Mouse (Mus musculus) large intestine, adult 2 months (tissue): ENCODE measurements around the gene Krtcap2. TPM values are rescaled to one million over a fixed set of nuclear protein-coding genes. Genes with fewer than 3 reads are reported as not detected.
"Not testable (repeated sequence)": the region's sequence is repeated elsewhere in the genome, so short reads cannot be mapped to it uniquely, and the experiment has no call there.

Experiments
- DNase-seq: peaks from one replicate; pipeline ENCODE4 v3.0.0-alpha.2; 2012; ENCODE audit warnings: low read depth, low spot score
- WGBS: fragments of 180-500 bp; shearing (Covaris S2); methylation state at CpG from one replicate; pipeline ENCODE4 v1.1.7; 2018; 5-methylcytosine and 5-hydroxymethylcytosine counted together
- polyA plus RNA-seq: library from polyadenylated mRNA; depleted of rRNA; stranded (reverse); fragments of >200 nt; gene quantifications from 2 replicates; pipeline ENCODE4 v1.2.3, GENCODE M21; 2012; rRNA removed

Gene Krtcap2
- polyA plus RNA-seq: 170 and 221 TPM in 2 replicates

DNA sequence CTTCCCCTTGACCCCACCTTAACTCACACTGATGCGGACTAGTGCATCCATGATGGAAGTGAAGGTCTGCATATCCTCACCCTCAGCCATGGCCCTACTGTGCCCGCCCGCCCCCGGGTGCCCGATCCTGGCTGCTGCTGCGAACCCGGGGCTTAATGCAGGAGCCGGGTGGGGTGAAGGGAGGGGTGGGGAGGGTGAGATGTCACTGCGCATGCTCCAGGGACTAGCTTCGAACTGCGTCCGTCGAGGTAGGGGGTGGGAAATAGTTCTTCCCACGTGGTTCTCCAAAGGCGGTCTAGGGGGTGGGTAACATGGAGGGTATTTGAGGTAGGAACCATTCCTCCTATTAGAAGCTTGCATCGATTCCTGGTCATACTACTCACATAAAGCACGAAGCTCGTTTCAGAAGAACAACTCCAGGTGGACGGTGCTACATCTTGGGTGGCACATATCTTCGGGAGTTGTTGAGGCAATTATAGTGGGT is at the start of gene Krtcap2:
Gene Krtcap2 (plus strand): TSS at position 279 of the 484 bp plus-strand sequence.
- no peak for DNase-seq
- WGBS: 5% methylated on average over 20 of the region's 20 CpGs

DNA sequence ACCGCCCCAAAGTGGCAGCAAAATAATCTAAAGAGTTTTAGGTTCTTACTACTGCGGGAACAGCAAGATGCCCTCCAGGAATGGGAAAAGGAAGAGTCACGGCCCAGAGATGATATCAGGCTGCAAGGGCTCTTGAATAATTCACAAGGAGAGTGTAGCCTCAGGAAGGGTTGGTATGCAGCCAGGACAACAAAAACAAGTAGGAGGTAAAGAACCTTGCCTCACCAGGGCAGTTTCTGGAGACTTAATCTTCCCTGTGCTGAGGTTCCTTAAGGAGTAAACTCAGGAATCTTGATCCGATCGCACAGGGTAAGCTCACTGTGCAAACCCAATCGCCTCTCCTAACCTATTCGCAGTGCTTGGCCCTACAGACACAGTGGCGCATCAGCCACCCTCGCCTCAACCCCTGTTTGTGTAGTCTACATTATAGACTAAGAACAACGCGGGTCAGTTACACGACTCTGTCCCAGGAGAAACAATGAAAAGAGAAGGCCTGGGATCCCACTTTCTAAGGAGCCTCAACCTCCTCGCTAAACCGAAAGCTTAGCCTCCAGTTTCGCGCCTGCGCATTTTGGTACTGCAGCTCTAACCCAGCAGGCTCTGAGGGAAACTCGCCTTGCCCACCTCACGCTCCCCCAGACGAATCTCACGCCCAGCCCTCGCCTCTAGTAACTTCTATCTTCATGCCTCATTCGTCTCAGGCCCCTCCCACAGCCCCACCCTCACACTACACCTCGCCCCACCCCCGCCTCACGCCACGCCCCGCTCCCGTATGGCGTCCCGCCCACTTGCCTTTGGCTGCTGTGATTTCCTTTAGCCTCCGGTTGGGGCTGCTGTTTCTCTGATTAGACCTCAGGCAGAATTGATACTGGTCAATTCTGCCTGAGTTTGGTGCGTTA is 49.5 kb upstream of the Krtcap2 start:
- DNase-seq: peak; percentile 64
- WGBS: 6% methylated on average over 33 of the region's 33 CpGs

DNA sequence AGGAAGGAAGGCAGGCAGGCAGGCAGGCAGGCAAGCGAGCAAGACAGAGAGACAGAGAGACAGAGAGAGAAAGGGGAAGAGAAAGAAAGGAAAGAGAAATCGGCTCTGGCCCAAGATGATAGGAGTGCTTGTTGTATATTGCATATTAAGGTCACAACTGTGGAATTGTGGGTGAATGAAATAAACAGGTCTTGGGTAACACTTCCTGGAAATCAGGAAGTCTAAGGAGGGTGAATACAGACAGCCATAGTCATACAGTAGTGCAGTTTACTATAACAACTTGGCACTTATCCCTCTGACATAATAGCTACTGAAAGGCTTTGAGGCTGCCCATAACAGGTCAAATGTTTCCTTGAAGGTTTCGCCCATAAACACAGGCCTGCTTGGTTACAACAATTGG is 45.9 kb upstream of the Krtcap2 start:
- no peak for DNase-seq
- 50% methylated on average over 3 of the region's 3 CpGs for WGBS

DNA sequence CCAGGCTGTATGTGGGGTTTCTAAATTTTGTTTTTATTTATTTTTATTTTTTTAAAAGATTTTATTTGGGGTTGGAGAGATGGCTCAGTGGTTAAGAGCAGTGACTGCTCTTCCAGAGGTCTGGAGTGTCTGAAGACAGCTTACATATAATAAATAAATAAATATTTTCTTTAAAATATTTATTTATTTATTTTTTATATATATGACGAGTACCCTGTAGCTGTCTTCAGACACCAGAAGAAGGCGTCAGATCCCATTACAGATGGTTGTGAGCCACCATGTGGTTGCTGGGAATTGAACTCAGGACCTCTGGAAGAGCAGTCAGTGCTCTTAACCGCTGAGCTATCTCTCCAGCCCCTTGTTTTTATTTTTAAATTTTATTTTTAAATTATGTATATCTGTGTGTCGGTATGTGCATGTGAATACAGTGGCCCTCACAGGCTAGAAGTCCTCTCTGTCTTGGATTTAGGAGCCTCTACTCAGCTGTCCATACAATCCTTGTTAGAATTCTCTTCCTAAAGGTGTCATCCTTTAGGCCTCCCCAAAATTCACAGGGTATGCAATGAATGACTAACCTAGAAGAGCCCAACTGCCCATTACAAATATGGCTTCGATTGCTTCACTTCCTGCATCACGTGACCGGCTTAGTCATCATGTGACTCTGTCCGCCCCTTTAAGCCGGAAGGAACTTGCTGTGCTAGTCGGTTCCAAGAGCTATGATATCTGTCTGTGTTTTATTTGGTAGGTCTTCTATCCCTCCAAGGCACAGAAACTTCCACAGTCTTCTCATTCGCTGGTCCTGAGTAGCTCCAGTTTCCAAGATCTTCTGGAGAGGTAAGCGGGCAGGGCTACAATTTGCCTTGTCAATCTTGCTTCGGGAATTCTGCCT is 43.3 kb upstream of the Krtcap2 start, which contains the start of gene Gba:
Gene Gba (plus strand): TSS at position 676 of the 889 bp plus-strand sequence.
- 18% methylated on average over 13 of the region's 13 CpGs for WGBS

DNA sequence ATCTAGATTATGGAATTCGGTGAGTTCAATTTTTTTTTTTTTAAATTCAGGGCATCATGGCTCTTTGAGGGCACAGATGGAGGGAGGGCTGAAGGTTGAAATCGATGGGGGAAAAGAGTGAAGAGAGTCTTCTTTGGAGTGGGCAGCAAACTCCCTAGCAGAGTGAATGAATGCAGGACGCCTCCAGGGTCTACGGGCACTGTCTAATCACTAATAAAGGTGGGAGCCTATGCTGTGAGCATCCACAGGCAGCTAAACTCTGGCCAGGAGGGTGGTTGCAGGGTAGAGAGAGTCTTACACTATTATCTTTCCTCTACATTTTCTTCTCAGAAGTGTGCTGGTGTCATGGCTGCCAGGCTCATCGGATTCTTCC is 42.6 kb upstream of the Krtcap2 start:
- no peak for DNase-seq
- WGBS: 21% methylated on average over 5 of the region's 5 CpGs

More for the DNA sequence above, 43.3 kb upstream of the Krtcap2 start, which contains the start of gene Gba:
- peak; percentile 83 for DNase-seq

DNA sequence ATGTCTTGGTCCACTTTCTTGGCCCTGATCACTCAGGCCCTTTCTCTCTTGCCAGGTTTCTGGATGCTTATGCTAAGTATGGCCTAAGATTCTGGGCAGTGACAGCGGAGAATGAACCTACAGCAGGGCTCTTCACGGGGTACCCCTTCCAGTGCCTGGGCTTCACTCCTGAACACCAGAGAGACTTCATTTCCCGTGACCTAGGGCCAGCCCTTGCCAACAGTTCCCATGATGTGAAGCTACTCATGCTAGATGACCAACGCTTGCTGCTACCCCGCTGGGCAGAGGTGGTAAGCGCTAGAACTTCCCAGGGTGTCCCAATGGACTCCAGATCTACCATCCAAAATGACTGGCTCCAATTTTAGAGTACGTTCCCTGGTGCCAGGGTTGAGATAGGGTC is 39.7 kb upstream of the Krtcap2 start:
- WGBS: 94% methylated on average over 7 of the region's 7 CpGs

DNA sequence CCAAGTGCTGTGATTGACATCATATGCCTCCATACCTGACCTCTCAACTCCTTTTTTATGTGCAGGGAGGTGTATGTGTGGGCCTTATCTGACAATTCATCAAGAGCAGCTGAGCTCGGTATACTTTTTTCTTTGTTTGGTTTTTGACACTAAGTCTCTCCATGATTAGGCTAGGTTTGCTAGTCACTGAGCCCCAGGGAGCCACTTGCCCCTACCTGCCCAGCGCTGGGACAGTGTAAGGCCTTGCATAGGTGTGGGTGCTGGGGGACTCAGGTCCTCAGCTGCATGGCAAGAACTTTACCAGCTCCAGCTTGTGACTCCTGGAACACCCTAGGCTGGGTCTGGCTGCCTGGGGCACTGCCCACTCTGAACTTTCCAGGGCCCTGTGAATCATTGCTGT is 39.1 kb upstream of the Krtcap2 start:
- DNase-seq: no peak
- WGBS: 64% methylated on average over 2 of the region's 2 CpGs

More for the DNA sequence above, 39.7 kb upstream of the Krtcap2 start:
- DNase-seq: no peak

GRCm38 (mm10) chr3:89208075-89208657 is 37.6 kb upstream of the Krtcap2 start:
- WGBS: 91% methylated on average over 13 of the region's 13 CpGs
- DNase-seq: no peak

GRCm38 (mm10) chr3:89208736-89209135 is 37.0 kb upstream of the Krtcap2 start:
- DNase-seq: no peak
- 87% methylated on average over 6 of the region's 6 CpGs for WGBS

DNA sequence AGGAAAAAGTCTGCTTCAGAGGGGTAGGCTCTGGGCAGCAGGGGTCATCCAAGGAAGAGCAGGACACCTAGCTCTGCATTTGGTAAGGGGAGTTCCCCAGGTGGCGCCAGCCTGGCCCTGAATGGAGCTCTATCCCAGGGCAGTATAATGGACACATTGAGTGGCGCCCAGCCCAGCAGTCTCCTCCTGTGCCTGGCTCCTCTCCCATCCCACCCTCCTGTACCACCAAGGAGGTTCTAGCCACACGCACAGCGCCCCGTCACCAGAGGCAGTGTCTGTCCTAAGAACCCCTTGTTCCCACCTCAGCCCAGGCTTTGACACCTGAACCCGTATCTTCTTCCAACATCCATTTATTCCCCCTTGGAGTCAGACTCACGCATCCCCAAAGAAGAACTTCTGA is 36.0 kb upstream of the Krtcap2 start:
- DNase-seq: no peak
- 93% methylated on average over 7 of the region's 7 CpGs for WGBS

- no peak for DNase-seq
- WGBS: 68% methylated on average over 13 of the region's 13 CpGs
Observed at GRCm38 (mm10) chr3:89210162-89210561, 35.6 kb upstream of the Krtcap2 start.

GRCm38 (mm10) chr3:89210731-89211130 is 35.0 kb upstream of the Krtcap2 start:
- no peak for DNase-seq
- 52% methylated on average over 7 of the region's 7 CpGs for WGBS

DNA sequence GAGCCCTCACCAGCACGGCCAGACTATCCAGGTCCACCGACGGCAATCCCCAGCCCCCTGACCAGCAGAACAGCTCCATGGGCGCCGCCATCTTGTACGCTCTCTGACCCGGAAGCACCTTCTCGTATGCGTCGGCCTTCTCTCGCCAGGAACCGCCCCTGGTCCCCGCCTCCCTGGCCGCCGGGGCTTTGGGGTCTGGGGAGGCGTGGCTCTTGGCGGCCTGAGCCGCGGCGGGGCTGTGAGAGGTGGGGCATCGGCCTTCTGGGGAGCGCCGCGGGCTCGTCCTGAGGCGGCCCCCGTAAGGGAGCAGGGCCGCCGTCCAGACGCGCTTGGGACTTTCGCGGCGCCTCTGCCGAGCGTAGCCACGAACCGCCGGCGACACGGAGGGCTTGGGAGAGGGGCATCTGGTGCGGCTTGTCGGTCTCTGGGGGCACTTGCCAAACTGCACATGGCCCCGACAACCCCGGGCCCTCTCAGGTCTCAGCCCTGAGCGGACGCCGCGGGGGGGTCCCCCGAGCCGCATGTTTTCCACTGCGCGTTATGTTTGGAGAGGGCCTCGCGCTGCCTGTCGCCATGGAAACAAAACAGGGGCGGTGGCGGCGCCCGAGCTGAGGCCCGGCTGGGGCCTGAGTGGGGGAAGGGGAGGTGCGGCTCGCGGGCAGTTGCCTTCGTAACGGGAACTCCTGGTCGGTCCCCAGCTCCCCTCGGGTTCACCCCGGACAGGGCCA is 31.8 kb upstream of the Krtcap2 start:
- DNase-seq: no peak
- 1% methylated on average over 68 of the region's 69 CpGs for WGBS

GRCm38 (mm10) chr3:89214681-89215411 is 30.9 kb upstream of the Krtcap2 start, which contains the start of gene Thbs3:
Gene Thbs3 (plus strand): TSS chr3:89215180.
- no peak for DNase-seq
- WGBS: 3% methylated on average over 19 of the region's 19 CpGs

GRCm38 (mm10) chr3:89215853-89216252 is 29.9 kb upstream of the Krtcap2 start:
- under 1% methylated on average over 6 of the region's 6 CpGs for WGBS

DNA sequence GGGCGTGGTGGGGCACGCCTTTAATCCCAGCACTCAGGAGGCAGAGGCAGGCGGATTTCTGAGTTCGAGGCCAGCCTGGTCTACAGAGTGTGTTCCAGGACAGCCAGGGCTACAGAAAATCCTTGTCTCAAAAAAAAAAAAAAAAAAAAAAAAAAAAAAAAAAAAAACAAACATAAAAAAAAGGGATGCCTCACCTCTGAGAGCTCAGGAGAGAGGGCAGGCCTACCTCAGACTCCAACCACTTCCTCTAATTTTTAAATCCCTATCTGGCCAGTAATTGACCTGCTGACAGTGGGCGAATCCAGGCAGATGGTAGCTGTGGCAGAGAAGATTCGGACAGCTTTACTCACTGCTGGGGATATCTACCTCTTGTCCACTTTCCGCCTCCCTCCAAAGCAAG is 29.4 kb upstream of the Krtcap2 start:
- 71% methylated on average over 7 of the region's 7 CpGs for WGBS
- DNase-seq: not testable (repeated sequence)

More at GRCm38 (mm10) chr3:89215853-89216252, 29.9 kb upstream of the Krtcap2 start:
- no peak for DNase-seq

GRCm38 (mm10) chr3:89218271-89218670 is 27.5 kb upstream of the Krtcap2 start:
- DNase-seq: no peak
- WGBS: 93% methylated on average over 1 of the region's 1 CpGs

DNA sequence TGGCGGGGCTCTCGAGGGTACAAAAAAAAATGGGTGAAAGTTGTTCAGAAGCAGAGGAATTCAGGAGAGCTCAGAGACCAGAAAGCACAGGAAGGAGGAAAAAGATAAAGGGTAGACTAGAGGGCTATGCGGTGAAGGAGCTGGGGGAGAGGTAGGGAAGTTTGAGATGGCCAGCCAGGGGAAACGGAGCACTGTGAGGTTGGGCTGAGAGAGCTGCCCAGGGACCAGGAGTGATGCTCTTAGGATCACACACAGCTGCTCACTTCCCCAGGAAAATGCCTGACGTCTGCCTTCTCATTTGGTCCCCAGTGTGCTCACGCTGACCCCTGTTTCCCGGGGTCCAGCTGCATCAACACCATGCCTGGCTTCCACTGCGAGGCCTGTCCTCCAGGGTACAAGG is 26.2 kb upstream of the Krtcap2 start:
- WGBS: 60% methylated on average over 8 of the region's 8 CpGs
- DNase-seq: no peak
